Mouse (Mus musculus): Measurements from ENCODE around the gene Mex3a. TPM values are rescaled to one million over a fixed set of nuclear protein-coding genes. Genes with fewer than 3 reads are reported as not detected.

Gene Mex3a
- polyA plus RNA-seq, 1 experiment from 2014 or later, result 38.0 TPM

- Histone ChIP-seq H3K9ac (replicated peaks) (no peak overlapping the region), H3K27ac (no peak overlapping the region), H3K27me3 (no peaks in the 10 kb centered on the region), H3K4me2 (no peak overlapping the region), H3K4me3 (replicated peaks) (no peak overlapping the region), H3K9me3 (no peaks in the 10 kb centered on the region), H3K4me1 (replicated peaks) (no peaks in the 10 kb centered on the region), H3K36me3 (peaks cover 100% of the 10 kb centered on the region)
- whole genome bisulfite sequencing, result 80% methylated on average over 4 of the region's 4 CpGs
- ATAC-seq (ENCODE audit: insufficient number of reproducible peaks, insufficient read depth, low FRiP score, low TSS enrichment, low read depth), result peak; percentile 12; the same call in 1 of the 2 replicates
Observed at GRCm38 (mm10) chr3:88563442-88563841, 31.2 kb downstream of the Mex3a start.

- peaks cover 100% of the 10 kb centered on the region for H3K36me3 ChIP-seq
- H3K4me2 ChIP-seq, result no peak overlapping the region
- no peak overlapping the region for H3K9ac ChIP-seq (replicated peaks)
- no peaks in the 10 kb centered on the region for H3K4me1 ChIP-seq (replicated peaks)
- ATAC-seq (ENCODE audit: insufficient number of reproducible peaks, insufficient read depth, low FRiP score, low TSS enrichment, low read depth), result no peak
- H3K9me3 ChIP-seq, result no peaks in the 10 kb centered on the region
- no peaks in the 10 kb centered on the region for H3K27me3 ChIP-seq
- 87% methylated on average over 7 of the region's 7 CpGs for WGBS
- H3K4me3 ChIP-seq (replicated peaks), result no peak overlapping the region
- H3K27ac ChIP-seq, result no peak overlapping the region
Observed at GRCm38 (mm10) chr3:88563966-88564365, 31.8 kb downstream of the Mex3a start.

- no peak for ATAC-seq (ENCODE audit: insufficient number of reproducible peaks, insufficient read depth, low FRiP score, low TSS enrichment, low read depth)
- no peaks in the 10 kb centered on the region for H3K9me3 ChIP-seq
Observed at GRCm38 (mm10) chr3:88566116-88566515, 33.9 kb downstream of the Mex3a start.

GRCm38 (mm10) chr3:88566536-88567061 is 34.4 kb downstream of the Mex3a start:
- Histone ChIP-seq H3K9ac (replicated peaks) (no peak overlapping the region), H3K9me3 (no peaks in the 10 kb centered on the region), H3K27ac (no peak overlapping the region), H3K4me1 (replicated peaks) (no peaks in the 10 kb centered on the region), H3K4me2 (no peak overlapping the region), H3K36me3 (peaks cover 89% of the 10 kb centered on the region), H3K27me3 (no peaks in the 10 kb centered on the region), H3K4me3 (replicated peaks) (no peak overlapping the region)
- no peak for ATAC-seq (ENCODE audit: insufficient number of reproducible peaks, insufficient read depth, low FRiP score, low TSS enrichment, low read depth)
- 95% methylated on average over 4 of the region's 4 CpGs for WGBS

More at GRCm38 (mm10) chr3:88566116-88566515, 33.9 kb downstream of the Mex3a start:
- no peak overlapping the region for H3K4me3 ChIP-seq (replicated peaks)
- 91% methylated on average over 3 of the region's 3 CpGs for WGBS
- H3K36me3 ChIP-seq, result peaks cover 94% of the 10 kb centered on the region
- H3K4me2 ChIP-seq, result no peak overlapping the region
- H3K27me3 ChIP-seq, result no peaks in the 10 kb centered on the region
- H3K9ac ChIP-seq (replicated peaks), result no peak overlapping the region
- no peak overlapping the region for H3K27ac ChIP-seq
- no peaks in the 10 kb centered on the region for H3K4me1 ChIP-seq (replicated peaks)

- H3K4me3 ChIP-seq (replicated peaks), result no peak overlapping the region
- no peaks in the 10 kb centered on the region for H3K9me3 ChIP-seq
- no peak overlapping the region for H3K4me2 ChIP-seq
- no peak overlapping the region for H3K9ac ChIP-seq (replicated peaks)
- WGBS, result 89% methylated on average over 6 of the region's 6 CpGs
- no peak overlapping the region for H3K27ac ChIP-seq
- H3K36me3 ChIP-seq, result peaks cover 76% of the 10 kb centered on the region
- no peaks in the 10 kb centered on the region for H3K27me3 ChIP-seq
- H3K4me1 ChIP-seq (replicated peaks), result no peaks in the 10 kb centered on the region
- ATAC-seq (ENCODE audit: insufficient number of reproducible peaks, insufficient read depth, low FRiP score, low TSS enrichment, low read depth), result no peak
Observed at GRCm38 (mm10) chr3:88567892-88568291, 35.7 kb downstream of the Mex3a start.

- 91% methylated on average over 2 of the region's 2 CpGs for WGBS
- no peak overlapping the region for H3K27ac ChIP-seq
- no peak overlapping the region for H3K4me2 ChIP-seq
- no peaks in the 10 kb centered on the region for H3K4me1 ChIP-seq (replicated peaks)
- no peaks in the 10 kb centered on the region for H3K9me3 ChIP-seq
- H3K4me3 ChIP-seq (replicated peaks), result no peak overlapping the region
- no peak overlapping the region for H3K9ac ChIP-seq (replicated peaks)
- ATAC-seq (ENCODE audit: insufficient number of reproducible peaks, insufficient read depth, low FRiP score, low TSS enrichment, low read depth), result no peak
- H3K27me3 ChIP-seq, result no peaks in the 10 kb centered on the region
- H3K36me3 ChIP-seq, result peaks cover 69% of the 10 kb centered on the region
Observed at GRCm38 (mm10) chr3:88568615-88569014, 36.4 kb downstream of the Mex3a start.

- Histone ChIP-seq H3K9ac (replicated peaks) (no peak overlapping the region), H3K4me1 (replicated peaks) (no peaks in the 10 kb centered on the region), H3K27me3 (no peaks in the 10 kb centered on the region), H3K9me3 (no peaks in the 10 kb centered on the region), H3K27ac (no peak overlapping the region), H3K4me3 (replicated peaks) (no peak overlapping the region), H3K4me2 (no peak overlapping the region), H3K36me3 (peaks cover 64% of the 10 kb centered on the region)
- ATAC-seq (ENCODE audit: insufficient number of reproducible peaks, insufficient read depth, low FRiP score, low TSS enrichment, low read depth), result no peak
- 98% methylated on average over 2 of the region's 2 CpGs for WGBS
Observed at GRCm38 (mm10) chr3:88569093-88569492, 36.9 kb downstream of the Mex3a start.

GRCm38 (mm10) chr3:88569694-88570093 is 37.5 kb downstream of the Mex3a start:
- H3K4me1 ChIP-seq (replicated peaks), result no peaks in the 10 kb centered on the region
- no peak overlapping the region for H3K9ac ChIP-seq (replicated peaks)
- no peaks in the 10 kb centered on the region for H3K27me3 ChIP-seq
- no peak overlapping the region for H3K27ac ChIP-seq
- H3K36me3 ChIP-seq, result peaks cover 58% of the 10 kb centered on the region
- H3K4me3 ChIP-seq (replicated peaks), result no peak overlapping the region
- ATAC-seq (ENCODE audit: insufficient number of reproducible peaks, insufficient read depth, low FRiP score, low TSS enrichment, low read depth), result no peak; the same call in 1 of the 2 replicates
- H3K4me2 ChIP-seq, result no peak overlapping the region
- WGBS, result 92% methylated on average over 5 of the region's 5 CpGs
- no peaks in the 10 kb centered on the region for H3K9me3 ChIP-seq

- H3K27me3 ChIP-seq, result no peaks in the 10 kb centered on the region
- H3K27ac ChIP-seq, result no peak overlapping the region
- 95% methylated on average over 10 of the region's 10 CpGs for WGBS
- no peak overlapping the region for H3K4me2 ChIP-seq
- H3K9ac ChIP-seq (replicated peaks), result no peak overlapping the region
- no peak overlapping the region for H3K4me3 ChIP-seq (replicated peaks)
- peaks cover 52% of the 10 kb centered on the region for H3K36me3 ChIP-seq
- no peaks in the 10 kb centered on the region for H3K9me3 ChIP-seq
- no peaks in the 10 kb centered on the region for H3K4me1 ChIP-seq (replicated peaks)
- no peak for ATAC-seq (ENCODE audit: insufficient number of reproducible peaks, insufficient read depth, low FRiP score, low TSS enrichment, low read depth)
Observed at GRCm38 (mm10) chr3:88570341-88570740, 38.1 kb downstream of the Mex3a start.

GRCm38 (mm10) chr3:88571856-88572255 is 39.7 kb downstream of the Mex3a start:
- no peak overlapping the region for H3K4me3 ChIP-seq (replicated peaks)
- no peak for ATAC-seq (ENCODE audit: insufficient number of reproducible peaks, insufficient read depth, low FRiP score, low TSS enrichment, low read depth)
- 79% methylated on average over 1 of the region's 1 CpGs for WGBS
- H3K9me3 ChIP-seq, result no peaks in the 10 kb centered on the region
- H3K36me3 ChIP-seq, result peaks cover 37% of the 10 kb centered on the region
- no peak overlapping the region for H3K27ac ChIP-seq
- H3K4me2 ChIP-seq, result no peak overlapping the region
- peaks cover 3% of the 10 kb centered on the region; the same call in 1 of the 2 replicates for H3K27me3 ChIP-seq
- no peaks in the 10 kb centered on the region for H3K4me1 ChIP-seq (replicated peaks)
- H3K9ac ChIP-seq (replicated peaks), result no peak overlapping the region

GRCm38 (mm10) chr3:88572835-88573234 is 40.6 kb downstream of the Mex3a start:
- no peak for ATAC-seq (ENCODE audit: insufficient number of reproducible peaks, insufficient read depth, low FRiP score, low TSS enrichment, low read depth)

GRCm38 (mm10) chr3:88573810-88574209 is 41.6 kb downstream of the Mex3a start:
- Histone ChIP-seq H3K4me2 (no peak overlapping the region), H3K36me3 (peaks cover 17% of the 10 kb centered on the region), H3K4me1 (replicated peaks) (no peaks in the 10 kb centered on the region), H3K9ac (replicated peaks) (no peak overlapping the region), H3K27ac (no peak overlapping the region), H3K9me3 (no peaks in the 10 kb centered on the region), H3K4me3 (replicated peaks) (no peak overlapping the region), H3K27me3 (peaks cover 3% of the 10 kb centered on the region; the same call in 1 of the 2 replicates)
- WGBS, result 85% methylated on average over 2 of the region's 2 CpGs
- ATAC-seq (ENCODE audit: insufficient number of reproducible peaks, insufficient read depth, low FRiP score, low TSS enrichment, low read depth), result no peak

More at GRCm38 (mm10) chr3:88572835-88573234, 40.6 kb downstream of the Mex3a start:
- no peak overlapping the region for H3K9ac ChIP-seq (replicated peaks)
- 77% methylated on average over 2 of the region's 2 CpGs for WGBS
- H3K9me3 ChIP-seq, result no peaks in the 10 kb centered on the region
- H3K4me1 ChIP-seq (replicated peaks), result no peaks in the 10 kb centered on the region
- H3K27ac ChIP-seq, result no peak overlapping the region
- H3K36me3 ChIP-seq, result peaks cover 27% of the 10 kb centered on the region
- no peak overlapping the region for H3K4me2 ChIP-seq
- H3K4me3 ChIP-seq (replicated peaks), result no peak overlapping the region
- peaks cover 3% of the 10 kb centered on the region; the same call in 1 of the 2 replicates for H3K27me3 ChIP-seq
